27 mouse cellular contexts compared by ENCODE assay signal in genomic region chr4:145814674-145815073, GRCm38 (mm10). TPM values are rescaled to one million over a fixed set of nuclear protein-coding genes. Genes with fewer than 3 reads are reported as not detected.
DNase-seq lines count a peak whose midpoint lies in the region; ATAC-seq lines count a peak whose summit lies in the region.
"Not testable (repeated sequence)": the region's sequence is repeated elsewhere in the genome, so short reads cannot be mapped to it uniquely, and the experiment has no call there.
"Had no signal": no experiment of that assay in that cellular context is flagged by ENCODE, and none has a peak within 500 bp of the region (broad histone marks: within the 10 kb centered on the region; RNA-seq: fewer than 3 reads in every experiment).

No protein-coding gene starts in this region.

- not testable (repeated sequence) for H3K27me3 ChIP-seq in heart, embryonic 12.5 days (replicated peaks); hindbrain, embryonic 11.5 days (ENCODE audit: control insufficient read depth, insufficient read depth, low read length); midbrain, embryonic 11.5 days (ENCODE audit: control insufficient read depth, insufficient read depth, low read length)

- not testable (repeated sequence) for H3K9me3 ChIP-seq in heart, embryonic 12.5 days (replicated peaks); hindbrain, embryonic 11.5 days (ENCODE audit: control insufficient read depth, low read length); midbrain, embryonic 11.5 days (ENCODE audit: control insufficient read depth, low read length)

- not testable (repeated sequence) for H3K27ac ChIP-seq in heart, embryonic 12.5 days (ENCODE audit: poor library complexity, severe bottlenecking); hindbrain, embryonic 11.5 days (ENCODE audit: low read depth, low read length); midbrain, embryonic 11.5 days (ENCODE audit: low read depth, low read length)

- ATAC-seq in heart, embryonic 12.5 days (ENCODE audit: insufficient number of reproducible peaks, low FRiP score), result peak; percentile 61; the same call in 1 of the 2 replicates
- 0 out of 2 replicates have a peak, but pooled peaks have one; percentile 33 for ATAC-seq in hindbrain, embryonic 11.5 days (ENCODE audit: low FRiP score)
- 0 out of 2 replicates have a peak, but pooled peaks have one; percentile 26 for ATAC-seq in megakaryocyte, adult 5-6 weeks (ENCODE audit: poor library complexity, severe bottlenecking)
- 0 out of 2 replicates have a peak, but pooled peaks have one; percentile 40 for ATAC-seq in midbrain, embryonic 11.5 days (ENCODE audit: low FRiP score)
- ATAC-seq in monocyte, adult 5-6 weeks (replicated peaks; ENCODE audit: insufficient number of reproducible peaks, low FRiP score, low TSS enrichment, poor library complexity, severe bottlenecking), result peak; percentile 42

- not testable (repeated sequence) for H3K4me3 ChIP-seq in heart, embryonic 12.5 days; hindbrain, embryonic 11.5 days (ENCODE audit: low read depth, low read length); midbrain, embryonic 11.5 days (ENCODE audit: low read depth, low read length)

- H3K4me1 ChIP-seq in heart, embryonic 12.5 days (replicated peaks); hindbrain, embryonic 11.5 days (replicated peaks; ENCODE audit: control insufficient read depth, insufficient read depth, low read length); midbrain, embryonic 11.5 days (ENCODE audit: control insufficient read depth, insufficient read depth, low read length): not testable (repeated sequence)

- not testable (repeated sequence) for DNase-seq in hindbrain, embryonic 11.5 days (ENCODE audit: low spot score); midbrain, embryonic 11.5 days (ENCODE audit: low spot score, missing footprints)

- no CpG with 5 or more reads among the region's 4 CpGs for WGBS in heart, embryonic 12.5 days
- no CpG with 5 or more reads among the region's 4 CpGs for WGBS in hindbrain, embryonic 11.5 days
- no CpG with 5 or more reads among the region's 4 CpGs for WGBS in midbrain, embryonic 11.5 days

- not testable (repeated sequence) for H3K4me2 ChIP-seq in heart, embryonic 12.5 days; hindbrain, embryonic 11.5 days (replicated peaks; ENCODE audit: low read depth, low read length); midbrain, embryonic 11.5 days

- not testable (repeated sequence) for H3K36me3 ChIP-seq in heart, embryonic 12.5 days; hindbrain, embryonic 11.5 days (ENCODE audit: control insufficient read depth, insufficient read depth, low read length); midbrain, embryonic 11.5 days (ENCODE audit: control insufficient read depth, insufficient read depth, low read length)

- H3K9ac ChIP-seq in heart, embryonic 12.5 days; hindbrain, embryonic 11.5 days (ENCODE audit: low read depth, low read length); midbrain, embryonic 11.5 days (ENCODE audit: low read length): not testable (repeated sequence)

RNA-seq across cellular contexts. Expression of gene Zfp986, which starts 53.9 kb away (rescaled TPM):
- not detected in 2 replicates for polyA plus RNA-seq in heart, embryonic 12.5 days (2016; fragmentation: Nextera tagmentation; extraction: Ambion mirVana)
- not detected in 2 replicates for polyA plus RNA-seq in hindbrain, embryonic 11.5 days (2014; fragmentation: Nextera tagmentation; extraction: Ambion mirVana)
- not detected in 2 replicates for total RNA-seq in megakaryocyte, adult 5-6 weeks (2015)
- not detected in 2 replicates for total RNA-seq in megakaryocyte, adult 5-6 weeks (2017)
- not detected in 2 replicates for polyA plus RNA-seq in midbrain, embryonic 11.5 days (2014; fragmentation: Nextera tagmentation; extraction: Ambion mirVana)
- not detected in 3 replicates for total RNA-seq in monocyte, adult 5-6 weeks (2017)
- total RNA-seq: adrenal gland, adult 2 months; adrenal gland, postnatal 14 days; adrenal gland, postnatal 4 days; gastrocnemius, adult 8-10 months; gastrocnemius, postnatal 25 days; heart, adult 2 months; heart, postnatal 14 days; heart, postnatal 4 days; MEL had no signal
- polyA plus RNA-seq: adrenal gland, adult 2 months; C2C12; CD4-positive, CD25-positive, alpha-beta regulatory T cell, adult 4 months; embryonic facial prominence, embryonic 10.5 days; embryonic facial prominence, embryonic 13.5 days; erythroblast, embryonic 14.5 days; forebrain, embryonic 12.5 days; forebrain, embryonic 15.5 days; gonadal fat pad, adult 2 months; heart, adult 2 months; heart, embryonic 10.5 days; heart, embryonic 16.5 days; hindbrain, embryonic 12.5 days; hindbrain, embryonic 15.5 days; intestine, embryonic 14.5 days had no signal
